Mouse (Mus musculus): ENCODE data around the gene Smc4. TPM values are rescaled to one million over a fixed set of nuclear protein-coding genes. Genes with fewer than 3 reads are reported as not detected.
"Not testable (repeated sequence)": the region's sequence is repeated elsewhere in the genome, so short reads cannot be mapped to it uniquely, and the experiment has no call there.

The Smc4 gene
- total RNA-seq, 2 experiments from 2014 or later = 34.1 to 38.1 TPM

DNA sequence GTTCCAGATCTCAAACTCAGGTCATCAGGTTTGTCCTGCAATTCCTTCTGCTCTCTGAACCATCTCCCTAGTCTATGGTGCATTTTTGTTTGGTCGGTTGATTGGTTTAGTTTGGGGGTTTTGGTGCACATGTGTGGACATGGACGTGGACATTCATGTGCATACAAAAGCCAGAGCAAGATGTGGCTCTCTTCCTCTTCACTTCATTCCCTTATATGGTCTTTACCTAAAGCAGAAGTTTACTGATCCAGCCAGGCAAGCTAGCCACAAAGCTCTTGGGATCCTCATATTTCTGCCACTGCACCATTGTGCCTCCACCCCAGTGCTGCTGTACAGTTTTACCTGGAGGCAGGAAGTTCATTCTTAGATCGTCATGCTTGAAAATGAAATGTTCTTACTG, 12.6 kb downstream of the Smc4 start:
- DNase-seq = no peak

DNA sequence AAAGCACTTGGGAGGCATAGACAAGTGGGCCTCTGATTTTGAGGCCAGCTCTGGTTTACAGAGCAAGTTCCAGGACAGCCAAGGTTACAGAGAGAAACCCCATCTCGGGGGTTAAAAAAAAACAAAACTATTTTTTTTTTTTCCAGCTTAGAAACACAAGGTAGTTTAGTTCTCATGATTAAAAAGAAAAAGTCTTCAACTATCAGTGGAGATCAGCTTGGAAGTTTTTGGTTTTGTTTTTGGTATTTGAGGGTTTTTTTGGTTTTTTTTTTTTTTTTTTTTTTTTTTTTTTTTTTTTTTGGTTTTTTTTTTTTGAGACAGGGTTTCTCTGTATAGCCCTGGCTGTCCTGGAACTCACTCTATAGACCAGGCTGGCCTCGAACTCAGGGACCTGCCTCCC, 14.1 kb downstream of the Smc4 start:
- not testable (repeated sequence) for DNase-seq

DNA sequence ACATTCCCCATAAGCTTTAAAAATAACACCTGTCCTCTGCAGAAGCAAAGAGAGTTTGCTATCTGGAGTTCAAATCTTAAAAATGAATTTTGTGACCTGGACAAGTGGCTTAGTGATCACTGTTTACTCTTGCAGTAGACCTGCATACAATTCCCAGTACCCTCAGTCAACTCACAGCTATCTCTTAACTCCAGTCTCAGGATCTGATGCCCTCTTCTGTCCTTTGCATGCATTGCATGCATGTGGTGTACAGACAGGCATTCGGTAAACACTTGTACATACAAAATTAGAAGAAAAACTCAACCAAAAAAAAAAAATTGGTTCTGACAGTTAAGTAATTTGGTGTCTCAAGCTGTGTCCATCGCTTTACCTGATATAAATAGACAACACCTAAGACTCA, 15.7 kb downstream of the Smc4 start:
- no peak for DNase-seq

DNA sequence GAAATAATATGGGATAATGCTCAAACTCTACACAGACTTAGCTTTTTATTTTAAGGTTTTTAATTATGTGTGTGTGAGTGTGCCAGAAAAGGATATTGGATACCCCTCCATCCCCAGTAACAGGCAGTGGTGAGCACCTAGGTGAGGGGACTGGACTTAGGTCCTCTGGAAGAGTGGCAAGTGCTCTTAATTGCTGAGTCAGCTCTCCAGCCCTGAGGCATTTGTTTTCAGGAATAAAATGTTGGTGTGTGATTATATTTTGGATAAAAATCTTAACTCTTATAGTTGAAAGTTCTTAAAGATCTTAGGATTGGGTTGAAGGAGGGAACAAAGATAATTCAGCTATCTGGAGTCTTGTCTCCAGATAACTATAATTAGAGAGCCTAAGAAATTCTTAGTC, 16.2 kb downstream of the Smc4 start:
- no peak for DNase-seq

DNA sequence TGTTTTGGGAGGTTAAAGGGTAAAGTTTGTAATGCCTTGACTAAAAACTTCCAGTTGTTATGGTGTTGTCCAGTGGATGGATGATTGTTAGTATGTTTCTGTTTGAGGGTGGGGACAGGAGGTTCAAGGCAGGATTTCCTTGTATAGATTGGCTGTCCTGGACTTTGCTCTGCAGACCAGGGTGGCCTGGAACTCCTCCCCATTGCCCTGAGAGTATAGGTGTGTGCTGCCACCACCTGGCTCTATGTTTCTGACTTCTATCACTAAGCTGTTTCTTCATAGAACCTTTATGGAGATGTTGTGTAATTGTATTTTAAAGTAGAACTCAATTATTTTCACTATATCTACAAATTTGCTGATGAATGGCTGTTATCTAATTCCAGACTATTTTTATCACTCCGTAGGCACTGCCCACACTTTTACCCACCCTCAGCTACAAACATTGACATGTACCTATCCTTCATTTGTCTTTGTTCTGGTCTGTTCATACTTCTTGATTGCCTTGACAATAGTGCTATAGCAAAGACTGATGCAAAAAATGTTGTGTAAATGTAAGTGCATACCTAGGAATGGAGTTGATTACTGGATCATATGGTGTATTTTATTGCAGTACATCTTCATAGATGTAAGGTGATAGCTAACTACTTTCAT, 21.7 kb downstream of the Smc4 start:
- DNase-seq = no peak

DNA sequence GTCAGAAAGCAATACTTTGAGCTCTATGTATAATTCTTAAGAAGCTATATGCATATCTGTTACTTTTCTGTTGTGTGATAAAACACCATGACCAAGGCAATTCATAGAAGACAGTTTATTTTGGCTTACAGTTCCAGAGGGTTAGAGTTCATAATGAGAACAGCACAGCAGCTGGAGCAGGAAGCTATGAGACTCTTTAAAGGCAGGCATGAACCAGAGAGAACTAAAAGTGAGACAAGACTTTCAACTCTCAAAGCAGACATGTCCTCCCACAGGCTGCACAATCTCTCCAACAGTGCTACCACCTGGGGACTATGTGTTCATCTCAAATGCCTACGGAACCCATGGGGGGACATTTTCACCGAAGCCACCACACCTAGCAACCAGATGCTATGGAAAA, 35.6 kb downstream of the Smc4 start:
- DNase-seq = no peak

DNA sequence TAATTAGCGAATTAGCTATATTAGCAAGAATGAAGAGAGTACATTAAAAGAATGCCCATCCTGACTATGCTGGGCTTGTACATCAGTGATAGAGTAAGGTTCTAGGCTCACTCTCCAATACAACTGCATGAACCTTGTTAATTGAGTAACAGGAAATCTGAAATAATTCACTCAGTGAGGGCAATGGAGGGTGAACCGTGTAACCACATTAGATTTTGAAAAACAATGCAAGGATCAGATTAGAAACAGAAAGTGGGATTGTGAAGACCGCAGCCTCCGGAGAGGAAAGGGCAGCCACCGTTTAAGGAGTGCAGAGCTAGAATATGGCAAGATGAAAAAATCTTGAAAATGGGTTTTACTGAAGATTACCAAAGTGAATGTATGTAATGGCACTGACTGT, 36.8 kb downstream of the Smc4 start:
- no peak for DNase-seq

DNA sequence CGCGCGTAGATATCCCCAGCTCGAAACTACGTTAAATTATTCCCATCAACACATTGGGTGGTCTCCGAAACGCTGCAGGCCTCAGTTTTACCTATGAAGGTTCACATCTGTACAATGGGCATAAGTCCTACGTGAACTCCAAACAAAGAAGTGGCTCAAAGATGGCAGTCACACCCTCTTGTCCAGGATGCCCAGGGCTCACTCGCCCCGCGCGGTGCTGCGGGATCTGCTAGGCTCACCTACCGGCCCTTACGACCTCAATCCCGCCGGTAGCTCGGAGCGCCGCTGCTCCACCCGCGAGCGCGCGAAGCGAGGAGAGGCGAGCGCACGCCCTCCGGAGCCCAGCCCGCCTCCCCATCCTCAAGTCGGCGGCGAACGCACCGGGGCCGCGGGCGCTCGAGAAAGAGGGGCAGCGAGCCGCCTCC, 39.6 kb downstream of the Smc4 start:
- no peak for DNase-seq

DNA sequence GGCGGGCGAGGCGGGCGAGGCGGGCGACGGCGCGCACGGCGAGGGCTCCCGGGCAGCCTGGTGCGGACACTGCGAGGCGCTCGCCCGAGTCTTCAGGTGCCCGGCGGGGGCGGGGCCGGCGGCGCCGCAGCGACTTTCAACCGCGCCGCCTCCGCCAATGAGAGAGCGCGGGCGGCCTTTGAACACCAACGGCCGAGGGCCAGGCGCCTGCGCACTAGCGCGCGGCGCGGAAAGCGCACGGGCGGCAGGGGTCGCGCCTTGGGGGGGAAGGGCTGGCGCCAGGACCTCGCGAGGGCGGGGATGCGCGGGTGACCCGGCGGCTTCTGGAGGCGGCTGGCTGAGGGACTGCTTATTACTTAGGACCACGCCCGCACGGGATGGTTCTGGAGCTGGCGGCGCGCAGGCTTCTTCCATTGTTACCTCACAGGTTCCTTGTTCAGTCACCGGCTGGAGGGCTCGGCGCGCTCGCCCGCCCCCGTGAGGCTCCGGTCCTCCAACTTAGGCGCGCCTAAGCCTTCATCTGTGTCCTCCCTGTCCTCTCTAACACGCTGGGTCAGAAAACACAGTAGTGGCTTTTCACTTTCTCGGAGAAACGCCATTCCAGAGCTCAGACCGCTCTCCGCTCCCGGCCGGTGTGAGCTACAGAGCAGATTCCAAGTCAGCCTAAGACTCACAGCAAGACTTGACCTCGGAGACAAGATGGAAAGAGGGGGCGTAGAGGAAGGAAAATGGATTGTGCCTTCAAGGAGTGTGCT, 40.3 kb downstream of the Smc4 start, which contains the start of gene Trim59:
TSS of gene Trim59 (minus strand) at position 111 of the 755 bp plus-strand sequence.
- DNase-seq = peak; percentile 93 to 96

DNA sequence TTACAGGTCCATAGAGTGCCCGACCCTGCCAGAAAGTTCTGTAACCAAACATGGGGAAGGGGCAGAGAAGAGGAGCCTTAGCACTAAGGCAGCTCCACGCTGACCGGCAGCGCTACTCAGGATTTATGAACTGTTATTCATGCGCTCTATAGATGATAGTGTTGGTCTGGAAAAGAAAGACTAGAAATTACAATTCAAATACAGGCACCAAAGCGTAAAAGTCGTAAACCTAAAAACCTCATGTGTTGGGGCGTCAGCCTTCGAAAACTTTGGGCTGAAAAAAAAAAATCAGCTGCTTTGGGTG, 40.8 kb downstream of the Smc4 start:
- DNase-seq = no peak

DNA sequence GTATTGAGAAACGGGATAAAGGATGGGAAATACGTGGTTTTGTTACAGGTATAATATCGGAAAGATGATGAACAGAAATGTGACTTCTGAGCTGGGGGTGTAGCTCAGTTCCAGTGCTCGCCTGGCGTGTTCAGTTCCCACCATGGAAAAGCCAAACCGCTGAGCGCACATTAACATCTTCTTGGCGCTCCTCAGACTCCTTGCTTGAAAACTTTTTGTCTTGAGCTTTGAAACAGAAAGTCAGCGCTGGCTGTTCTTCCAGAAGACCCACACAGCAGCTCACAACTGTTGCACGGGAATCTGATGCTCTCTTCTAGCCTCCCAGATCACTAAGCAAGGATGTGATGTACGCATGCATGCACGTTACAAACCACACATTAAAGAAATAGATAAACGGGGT, 41.2 kb downstream of the Smc4 start:
- no peak for DNase-seq

DNA sequence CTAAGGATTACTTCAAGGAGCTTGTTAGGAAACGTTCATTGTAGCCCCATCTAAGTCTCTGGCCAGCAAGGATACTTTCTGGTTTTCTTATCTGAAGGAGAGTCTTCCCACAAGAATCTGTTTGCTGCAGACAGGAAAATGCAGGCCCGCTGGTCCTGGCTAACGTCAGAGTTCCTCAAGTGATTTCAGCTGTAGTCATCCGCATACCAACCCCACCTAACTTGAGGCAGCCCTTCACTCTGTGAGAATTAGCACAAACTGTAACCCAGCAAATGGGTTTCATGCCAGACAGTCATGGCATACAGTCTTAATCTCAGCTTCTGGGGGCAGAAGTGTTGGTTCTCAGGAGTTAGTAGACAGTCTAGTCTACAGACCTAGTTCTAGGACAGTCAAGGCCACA, 42.0 kb downstream of the Smc4 start:
- no peak for DNase-seq

DNA sequence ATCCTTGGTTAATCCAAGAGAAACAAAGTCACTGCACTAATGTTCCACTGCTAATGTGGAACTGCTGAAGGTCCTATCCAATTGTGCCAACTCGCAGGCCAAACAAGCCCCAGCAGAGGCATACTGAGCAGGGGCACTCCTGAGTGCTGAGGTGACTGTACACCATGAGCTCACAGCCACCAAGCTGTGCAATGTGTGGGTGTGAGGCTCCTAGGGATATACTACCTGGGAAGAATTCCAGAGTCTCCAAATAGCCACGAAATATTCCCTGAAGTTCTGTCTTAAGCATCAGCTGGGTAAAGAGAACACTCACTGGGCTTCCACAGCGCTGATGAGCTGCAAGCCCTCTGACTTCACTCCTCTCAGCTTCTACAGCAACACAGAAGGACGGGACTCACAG, 43.1 kb downstream of the Smc4 start:
- DNase-seq = no peak

DNA sequence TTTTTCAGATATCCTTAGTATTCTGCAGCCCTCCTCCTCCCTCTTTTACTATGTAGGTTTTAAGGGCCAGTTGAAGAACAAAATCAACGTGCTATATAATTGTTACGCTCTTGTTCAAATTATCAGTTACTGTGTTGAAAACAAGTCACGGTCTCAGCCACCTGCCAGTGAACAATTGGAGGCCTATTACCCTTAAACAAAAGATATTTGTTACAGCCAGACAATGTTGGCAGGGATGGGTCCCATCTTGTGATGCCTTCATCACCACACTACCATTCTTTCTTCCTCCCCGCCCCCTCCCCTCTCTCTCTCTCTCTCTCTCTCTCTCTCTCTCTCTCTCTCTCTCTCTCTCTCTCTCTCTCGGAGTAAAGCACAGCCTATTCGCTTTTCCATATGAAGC, 44.5 kb downstream of the Smc4 start:
- DNase-seq = no peak

DNA sequence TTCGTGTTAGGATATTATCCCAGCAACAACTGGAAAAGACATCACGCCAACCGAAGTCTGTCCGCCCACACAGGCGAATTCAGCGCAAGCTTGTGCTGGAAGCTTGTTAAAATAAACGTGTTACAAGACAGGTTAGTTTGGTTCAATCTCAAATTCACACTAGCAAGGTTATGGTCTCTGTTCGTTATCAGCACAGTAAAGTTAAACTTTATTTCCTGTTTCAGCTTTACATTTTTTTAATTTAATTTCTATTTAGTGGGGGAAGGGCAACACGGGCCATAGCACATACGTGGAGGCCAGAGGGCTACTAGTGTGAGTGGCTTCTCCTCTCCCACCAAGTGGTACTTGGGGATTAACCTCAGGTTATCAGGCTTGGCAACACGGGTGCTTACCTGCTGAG, 47.4 kb downstream of the Smc4 start:
- DNase-seq = no peak

DNA sequence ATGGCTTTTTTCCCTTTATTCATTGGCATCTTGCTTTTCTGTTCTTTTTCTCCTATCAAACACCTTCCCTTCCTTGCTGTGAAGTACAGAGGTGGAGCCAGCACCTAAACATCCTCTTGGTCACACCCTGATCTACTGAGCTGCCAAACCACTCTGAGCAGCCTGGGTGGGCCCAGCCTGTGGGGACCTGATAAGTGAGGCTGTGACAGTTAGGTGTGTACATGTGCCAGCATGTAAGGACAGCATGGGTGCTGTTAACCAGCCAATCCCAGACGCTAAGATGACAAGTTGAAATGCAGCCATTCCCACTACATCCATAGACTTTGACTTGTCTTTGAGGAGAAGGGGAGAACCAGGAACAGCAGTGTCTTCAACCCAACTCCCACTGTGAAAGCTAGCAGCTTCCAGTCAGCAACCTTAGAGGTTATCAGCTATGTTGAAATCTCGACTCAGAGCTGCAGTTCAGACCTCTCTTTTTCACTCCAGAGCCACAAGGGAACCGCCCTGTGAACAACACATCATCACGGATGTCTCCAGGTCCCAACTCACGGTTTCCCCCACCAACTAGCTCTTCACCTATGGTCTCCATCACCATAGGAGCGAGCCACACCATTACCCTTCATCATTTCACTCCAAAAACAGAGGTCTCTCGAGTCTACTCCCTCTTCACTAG, 50.4 kb downstream of the Smc4 start:
- DNase-seq = no peak

DNA sequence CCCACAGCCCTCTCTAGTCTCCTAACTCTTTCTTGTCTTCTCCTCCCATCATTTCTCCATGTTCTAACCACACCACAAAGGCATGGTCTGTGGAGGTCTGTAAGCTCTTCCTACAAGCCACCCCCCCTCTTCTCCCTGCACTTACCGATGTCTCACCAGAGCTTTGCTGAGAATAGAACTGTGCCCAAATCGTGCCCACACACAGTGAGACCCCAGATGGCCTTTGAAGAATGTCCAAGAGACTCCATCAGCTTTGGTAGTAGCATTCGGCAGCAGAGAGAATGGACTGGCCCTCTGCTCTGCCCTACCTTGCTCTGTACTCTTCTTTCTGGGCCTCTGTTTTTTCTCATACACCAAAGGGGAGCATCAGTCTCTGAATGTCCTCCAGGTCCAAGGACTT, 51.3 kb downstream of the Smc4 start:
- DNase-seq = no peak

DNA sequence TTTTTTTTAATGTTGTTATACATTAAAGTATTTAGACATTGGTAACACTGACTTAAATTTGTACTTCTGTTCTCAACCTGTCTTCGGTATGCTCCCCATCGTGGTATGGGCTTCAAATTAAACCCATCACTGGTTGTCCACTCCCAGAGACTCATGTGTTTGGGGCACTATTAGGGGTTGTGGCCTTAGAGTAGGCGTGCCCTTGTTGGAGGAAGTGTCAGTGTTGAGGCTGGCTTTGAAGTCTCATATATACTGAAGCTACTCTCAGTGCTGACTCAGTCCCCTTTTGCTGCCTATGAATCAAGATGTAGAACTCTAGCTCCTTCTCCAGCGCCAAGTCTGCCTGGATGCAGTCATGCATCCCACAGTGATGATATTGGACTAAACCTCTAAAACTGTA, 56.1 kb downstream of the Smc4 start:
- no peak for DNase-seq

DNA sequence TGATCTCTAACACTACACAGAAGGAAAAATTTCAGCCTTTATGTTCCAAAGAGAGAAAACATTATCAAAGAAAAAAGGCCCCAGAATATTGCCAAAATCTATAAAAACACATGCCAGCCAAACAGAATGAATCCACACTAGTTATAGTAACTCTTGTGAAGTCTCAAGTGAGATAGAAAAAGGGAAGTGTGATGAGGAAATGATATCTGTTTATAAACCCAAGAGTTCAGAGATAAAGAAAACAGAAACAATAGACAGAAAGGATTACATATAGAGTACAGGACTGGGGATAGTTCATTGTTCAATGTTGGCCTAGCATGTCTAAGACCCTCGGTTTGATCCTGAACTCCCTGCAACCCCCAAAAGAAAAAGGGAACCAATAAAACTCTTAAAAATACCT, 58.2 kb downstream of the Smc4 start:
- DNase-seq = no peak

DNA sequence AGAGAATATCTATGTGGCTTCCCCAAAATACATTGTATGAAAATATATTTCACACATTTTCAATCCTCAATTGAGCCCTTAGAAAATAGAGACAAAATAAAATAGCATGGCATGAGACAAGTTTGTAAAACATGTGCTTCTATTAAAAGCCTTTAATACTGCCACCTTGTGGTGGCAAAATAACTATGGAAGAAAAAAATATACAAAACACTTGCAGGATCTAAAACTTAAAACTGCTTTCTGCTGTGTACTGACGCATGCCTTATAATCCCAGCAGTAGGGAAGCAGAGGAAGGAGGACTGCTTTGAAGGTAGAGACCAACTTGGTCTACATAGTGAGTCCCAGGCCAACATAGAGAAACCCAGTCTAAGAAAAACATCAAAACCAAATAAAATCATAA, 59.5 kb downstream of the Smc4 start:
- DNase-seq = no peak

Data from adrenal gland, postnatal 36 days (tissue).